Mouse (Mus musculus) CD4-positive naive resting alpha-beta T cell, adult 76 days (primary cell): ENCODE data around the gene Ak1. TPM values are rescaled to one million over a fixed set of nuclear protein-coding genes. Genes with fewer than 3 reads are reported as not detected.

Experiments used
- total RNA-seq: library from RNA; stranded (reverse); gene quantifications from one replicate; pipeline ENCODE4 v1.2.4, GENCODE M21; 2023

The Ak1 gene
- not detected for total RNA-seq

GRCm38 (mm10) chr2:32621517-32621859 is at the start of gene Ak1:
Ak1 (plus strand) TSS chr2:32621758.

GRCm38 (mm10) chr2:32574497-32574896 is 47.1 kb upstream of the Ak1 start, which contains the start of gene Pip5kl1:
Pip5kl1 (plus strand) TSS chr2:32574797.

GRCm38 (mm10) chr2:32575586-32576160 is 45.9 kb upstream of the Ak1 start, which contains the start of gene 9430097D07Rik:
9430097D07Rik (minus strand) TSS chr2:32575684.

GRCm38 (mm10) chr2:32586871-32587351 is 34.6 kb upstream of the Ak1 start, which contains the start of gene St6galnac4:
St6galnac4 (plus strand) TSS chr2:32587095.

GRCm38 (mm10) chr2:32599409-32599808 is 22.1 kb upstream of the Ak1 start, which contains the start of gene St6galnac6:
St6galnac6 (plus strand) TSS chr2:32599709.

GRCm38 (mm10) chr2:32646379-32647056 is 25.0 kb downstream of the Ak1 start, which contains the start of gene Eng:
Eng (plus strand) TSS chr2:32646595.

Other genes with a start within 250 kb of the Ak1 start
- gene 1110008P14Rik, start 239.8 kb upstream of the Ak1 start, total RNA-seq = 23.4 TPM
- gene Lcn2, start 233.5 kb upstream of the Ak1 start, total RNA-seq = 2.8 TPM
- gene Ptges2, start 225.9 kb upstream of the Ak1 start, total RNA-seq = 6.2 TPM
- gene Naif1, start 171.3 kb upstream of the Ak1 start, total RNA-seq = 6.5 TPM
- gene Slc25a25, start 170.3 kb upstream of the Ak1 start, total RNA-seq = 108 TPM
- 163 TPM for gene Fam102a, start 86.4 kb upstream of the Ak1 start, total RNA-seq
- 50.7 TPM for gene Dpm2, start 50.9 kb upstream of the Ak1 start, total RNA-seq
- gene Pip5kl1, start 47.0 kb upstream of the Ak1 start, total RNA-seq = 0.76 TPM
- not detected for gene 9430097D07Rik, start 46.1 kb upstream of the Ak1 start, total RNA-seq
- gene St6galnac4, start 34.7 kb upstream of the Ak1 start, total RNA-seq = 18.8 TPM
- gene St6galnac6, start 22.0 kb upstream of the Ak1 start, total RNA-seq = 4.1 TPM
- 3.4 TPM for gene Eng, start 24.8 kb downstream of the Ak1 start, total RNA-seq
- 26.7 TPM for gene Fpgs, start 82.4 kb downstream of the Ak1 start, total RNA-seq
- 92.9 TPM for gene Cdk9, start 91.3 kb downstream of the Ak1 start, total RNA-seq
- gene Sh2d3c, start 99.3 kb downstream of the Ak1 start, total RNA-seq = 81.0 TPM
- not detected for gene 6330409D20Rik, start 119.3 kb downstream of the Ak1 start, total RNA-seq
- 26.4 TPM for gene Tor2a, start 135.5 kb downstream of the Ak1 start, total RNA-seq
- gene Ttc16, start 153.9 kb downstream of the Ak1 start, total RNA-seq = 0.21 TPM
- 3.8 TPM for gene Ptrh1, start 154.0 kb downstream of the Ak1 start, total RNA-seq
- gene Cfap157, start 162.7 kb downstream of the Ak1 start, total RNA-seq = not detected
- 1.3 TPM for gene Stxbp1, start 225.5 kb downstream of the Ak1 start, total RNA-seq